Mouse (Mus musculus) T-cell, adult 66 days (primary cell): Measurements from ENCODE around the gene Zcchc10. TPM values are rescaled to one million over a fixed set of nuclear protein-coding genes. Genes with fewer than 3 reads are reported as not detected.

Experiments
- total RNA-seq, 2 experiments: library from RNA; stranded (reverse); gene quantifications; 3 replicates in 1 of 2; 4 replicates in 1 of 2; pipeline ENCODE4 v1.2.4; 2023

Zcchc10 gene
- 10 to 100 TPM; 14.6 to 29.3 TPM for total RNA-seq

GRCm38 (mm10) chr11:53324512-53324968, at the start of gene Zcchc10:
Gene Zcchc10, plus strand, starts transcription at chr11:53324679.

GRCm38 (mm10) chr11:53300330-53301166, 23.9 kb upstream of the Zcchc10 start, which contains the start of gene Hspa4:
Gene Hspa4, minus strand, starts transcription at chr11:53300457.

GRCm38 (mm10) chr11:53350291-53351223, 26.1 kb downstream of the Zcchc10 start, which contains the start of gene Aff4:
Gene Aff4, plus strand, starts transcription at chr11:53350833.

Other genes with a start within 250 kb of the Zcchc10 start
- 10 to 100 TPM; 87.9 to 98.8 TPM for gene Hspa4, start 24.2 kb upstream of the Zcchc10 start, total RNA-seq
- 100 to 1,000 TPM; 170 to 172 TPM for gene Aff4, start 26.2 kb downstream of the Zcchc10 start, total RNA-seq
- gene Leap2, start 98.5 kb downstream of the Zcchc10 start, total RNA-seq: not detected
- 100 to 1,000 TPM; 172 to 178 TPM for gene Uqcrq, start 106.2 kb downstream of the Zcchc10 start, total RNA-seq
- 1 to 10 TPM; 1.3 to 3.0 TPM for gene Gdf9, start 106.3 kb downstream of the Zcchc10 start, total RNA-seq
- not detected for gene Gm10447, start 132.4 kb downstream of the Zcchc10 start, total RNA-seq
- not detected for gene Shroom1, start 132.5 kb downstream of the Zcchc10 start, total RNA-seq
- gene Gm9837, start 145.8 kb downstream of the Zcchc10 start, total RNA-seq: not detected
- not detected for gene Gm9945, start 155.5 kb downstream of the Zcchc10 start, total RNA-seq
- gene Sowaha, start 155.6 kb downstream of the Zcchc10 start, total RNA-seq: not detected
- 1 to 10 TPM; 2.8 to 6.4 TPM for gene Sept8, start 194.6 kb downstream of the Zcchc10 start, total RNA-seq
- 1 to 10 TPM; 4.7 to 5.6 TPM for gene Kif3a, start 242.7 kb downstream of the Zcchc10 start, total RNA-seq